Mouse (Mus musculus): Measurements from ENCODE around the gene Slc7a11. TPM values are rescaled to one million over a fixed set of nuclear protein-coding genes. Genes with fewer than 3 reads are reported as not detected.

Slc7a11 gene
- polyA plus RNA-seq, 1 experiment = 0.36 TPM

- WGBS = 48% methylated on average over 12 of the region's 12 CpGs
These were observed 534.7 kb downstream of the Slc7a11 start for GRCm38 (mm10) chr3:49908426-49909341.

GRCm38 (mm10) chr3:49893945-49894344 is 549.5 kb downstream of the Slc7a11 start:
- DNase-seq (ENCODE audit: low read depth, low spot score) = no peak

More at GRCm38 (mm10) chr3:49908426-49909341, 534.7 kb downstream of the Slc7a11 start:
- DNase-seq (ENCODE audit: low read depth, low spot score) = no peak

GRCm38 (mm10) chr3:49887359-49887758 is 556.1 kb downstream of the Slc7a11 start:
- DNase-seq (ENCODE audit: low read depth, low spot score) = no peak
- WGBS = 75% methylated on average over 2 of the region's 2 CpGs

- 70% methylated on average over 8 of the region's 8 CpGs for WGBS
- DNase-seq (ENCODE audit: low read depth, low spot score) = no peak
These were observed 557.0 kb downstream of the Slc7a11 start for GRCm38 (mm10) chr3:49886220-49886945.

GRCm38 (mm10) chr3:49880496-49880895 is 562.9 kb downstream of the Slc7a11 start:
- no peak for DNase-seq (ENCODE audit: low read depth, low spot score)

GRCm38 (mm10) chr3:49870786-49871185 is 572.6 kb downstream of the Slc7a11 start:
- no peak for DNase-seq (ENCODE audit: low read depth, low spot score)
- WGBS = 94% methylated on average over 3 of the region's 3 CpGs

- WGBS = 33% methylated on average over 4 of the region's 4 CpGs
- DNase-seq (ENCODE audit: low read depth, low spot score) = no peak
These were observed 575.3 kb downstream of the Slc7a11 start for GRCm38 (mm10) chr3:49867951-49868584.

GRCm38 (mm10) chr3:49867147-49867950 is 576.1 kb downstream of the Slc7a11 start:
- 52% methylated on average over 7 of the region's 7 CpGs for WGBS
- no peak for DNase-seq (ENCODE audit: low read depth, low spot score)

GRCm38 (mm10) chr3:49866061-49866515 is 577.3 kb downstream of the Slc7a11 start:
- no peak for DNase-seq (ENCODE audit: low read depth, low spot score)
- 63% methylated on average over 11 of the region's 11 CpGs for WGBS

- no peak for DNase-seq (ENCODE audit: low read depth, low spot score)
- WGBS = 69% methylated on average over 4 of the region's 4 CpGs
These were observed 586.6 kb downstream of the Slc7a11 start for GRCm38 (mm10) chr3:49856797-49857196.

- DNase-seq (ENCODE audit: low read depth, low spot score) = no peak
- WGBS = 60% methylated on average over 2 of the region's 2 CpGs
These were observed 589.1 kb downstream of the Slc7a11 start for GRCm38 (mm10) chr3:49854277-49854676.

GRCm38 (mm10) chr3:49842971-49843370 is 600.4 kb downstream of the Slc7a11 start:
- 79% methylated on average over 3 of the region's 3 CpGs for WGBS
- DNase-seq (ENCODE audit: low read depth, low spot score) = no peak

All from large intestine, adult 2 months (tissue).